Mouse (Mus musculus): Measurements from ENCODE around the gene Gzme. TPM values are rescaled to one million over a fixed set of nuclear protein-coding genes. Genes with fewer than 3 reads are reported as not detected.

Gene Gzme
- polyA plus RNA-seq, 1 experiment, result 0.60 TPM

DNA sequence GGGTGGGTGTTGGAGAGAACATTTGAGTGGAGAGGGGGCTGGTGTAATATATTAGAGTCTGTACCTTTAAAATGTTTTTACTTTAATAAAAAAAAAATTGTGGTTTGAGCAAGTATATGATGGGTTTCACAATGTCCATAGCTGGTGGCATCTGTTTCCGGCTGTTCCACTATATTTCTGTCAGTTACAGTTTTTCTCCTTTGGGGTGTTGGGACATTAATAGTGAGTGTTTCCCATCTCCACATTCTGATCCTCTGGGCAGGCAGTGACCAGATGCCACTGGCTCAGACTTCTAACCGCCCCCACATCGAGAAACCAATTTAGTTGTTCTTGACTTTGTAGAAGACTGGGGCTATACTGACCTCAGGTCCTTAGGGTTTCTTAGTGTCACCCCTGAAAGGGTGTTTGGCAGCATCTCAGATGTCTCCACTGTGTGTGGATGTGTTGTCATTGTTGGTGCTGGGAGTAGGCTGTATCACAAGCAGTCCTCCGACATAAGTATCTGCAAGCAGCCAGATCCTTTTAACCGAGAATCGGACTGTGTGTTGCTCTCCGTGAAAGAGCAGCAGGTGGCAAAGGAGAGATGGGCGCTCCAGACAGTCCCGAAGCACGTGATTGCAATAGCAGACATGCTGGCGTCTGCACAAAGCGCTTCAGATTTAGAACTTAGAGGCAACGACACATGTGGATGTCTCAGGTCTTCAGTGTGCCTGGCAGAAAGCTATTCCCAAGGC is 14.8 kb downstream of the Gzme start:
- Histone ChIP-seq H3K27ac (ENCODE audit: insufficient read depth, low read depth, low read length) (peak overlapping the region; percentile 74), H3K4me3 (ENCODE audit: insufficient read depth, low read length) (peak overlapping the region; percentile 34), H3K4me1 (ENCODE audit: control insufficient read depth, insufficient read depth, low read length) (peaks cover 14% of the 10 kb centered on the region)
- TF ChIP-seq CTCF (IDR thresholded peaks at IDR 0.05; ENCODE audit: low read depth, low read length) (no peak), POLR2A (IDR thresholded peaks at IDR 0.05; ENCODE audit: borderline replicate concordance, low read depth, low read length) (no peak)

DNA sequence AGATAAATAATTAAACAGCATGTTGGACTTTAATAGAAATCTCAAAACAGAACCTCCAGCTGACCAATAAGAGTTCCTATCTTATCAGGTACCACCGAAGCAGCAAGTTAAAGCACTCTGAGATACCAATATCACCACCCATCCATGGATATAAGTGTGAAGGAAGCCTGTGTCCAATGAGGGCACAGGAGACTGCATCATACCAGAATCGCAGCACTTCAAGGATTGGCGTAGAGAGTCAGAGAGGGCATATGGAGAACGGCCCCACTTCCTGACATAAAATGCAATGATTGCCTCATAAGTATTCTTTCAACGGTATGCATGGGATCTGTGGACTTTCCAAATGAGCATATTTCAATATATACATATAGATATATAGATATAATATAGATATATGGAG is 15.4 kb downstream of the Gzme start:
- peak overlapping the region; percentile 63 for H3K27ac ChIP-seq (ENCODE audit: insufficient read depth, low read depth, low read length)
- TF ChIP-seq CTCF (IDR thresholded peaks at IDR 0.05; ENCODE audit: low read depth, low read length) (no peak), POLR2A (IDR thresholded peaks at IDR 0.05; ENCODE audit: borderline replicate concordance, low read depth, low read length) (no peak)
- no peak overlapping the region for H3K4me3 ChIP-seq (ENCODE audit: insufficient read depth, low read length)
- peaks cover 14% of the 10 kb centered on the region for H3K4me1 ChIP-seq (ENCODE audit: control insufficient read depth, insufficient read depth, low read length)

DNA sequence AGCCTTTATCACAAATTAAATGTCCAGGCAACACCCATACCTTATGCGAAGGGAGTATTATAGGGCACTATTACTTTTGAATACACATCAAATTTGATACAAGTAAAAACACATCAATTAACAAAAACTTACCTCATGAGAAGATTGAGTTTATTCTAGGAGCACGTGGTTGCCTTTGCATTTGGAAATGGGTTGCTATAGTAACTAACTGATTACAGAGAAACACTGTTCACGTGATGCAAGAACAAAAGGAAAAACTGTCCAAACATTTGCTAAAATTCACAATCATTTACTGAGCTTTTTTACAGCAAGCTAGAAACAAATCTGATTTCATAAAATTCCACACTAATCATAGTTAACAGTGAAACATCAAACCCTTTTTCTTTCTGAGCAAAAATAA is 17.0 kb downstream of the Gzme start:
- H3K4me3 ChIP-seq (ENCODE audit: insufficient read depth, low read length), result no peak overlapping the region
- peaks cover 14% of the 10 kb centered on the region for H3K4me1 ChIP-seq (ENCODE audit: control insufficient read depth, insufficient read depth, low read length)
- no peak overlapping the region for H3K27ac ChIP-seq (ENCODE audit: insufficient read depth, low read depth, low read length)
- TF ChIP-seq CTCF (IDR thresholded peaks at IDR 0.05; ENCODE audit: low read depth, low read length), result no peak
- TF ChIP-seq POLR2A (IDR thresholded peaks at IDR 0.05; ENCODE audit: borderline replicate concordance, low read depth, low read length), result no peak

- TF ChIP-seq CTCF (IDR thresholded peaks at IDR 0.05; ENCODE audit: low read depth, low read length) (no peak), POLR2A (IDR thresholded peaks at IDR 0.05; ENCODE audit: borderline replicate concordance, low read depth, low read length) (no peak)
- Histone ChIP-seq H3K4me3 (ENCODE audit: insufficient read depth, low read length) (no peak within 1 kb of the TSS), H3K4me1 (ENCODE audit: control insufficient read depth, insufficient read depth, low read length) (peaks cover 14% of the 10 kb centered on the region), H3K27ac (ENCODE audit: insufficient read depth, low read depth, low read length) (no peak within 1 kb of the TSS)
Measured at GRCm38 (mm10) chr14:56102386-56102785, 18.0 kb downstream of the Gzme start, which contains the start of gene Ctsg. Gene Ctsg, minus strand, starts transcription at chr14:56102574.

DNA sequence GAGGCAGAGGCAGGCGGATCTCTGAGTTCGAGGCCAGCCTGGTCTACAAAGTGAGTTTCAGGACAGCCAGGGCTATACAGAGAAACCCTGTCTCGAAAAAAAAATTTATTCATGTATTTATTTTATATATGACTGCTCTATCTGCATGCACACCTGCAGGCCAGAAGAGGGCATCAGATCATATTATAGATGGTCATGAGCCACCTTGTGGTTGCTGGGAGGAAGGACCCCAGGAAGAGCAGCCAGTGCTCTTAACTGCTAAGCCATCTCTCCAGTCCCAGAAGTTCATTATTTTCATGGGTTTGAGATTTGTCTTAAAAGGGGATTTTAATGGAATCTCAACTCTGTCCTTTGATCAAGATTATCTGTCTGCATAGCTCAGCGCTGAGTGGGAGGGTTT is 21.5 kb downstream of the Gzme start:
- H3K4me1 ChIP-seq (ENCODE audit: control insufficient read depth, insufficient read depth, low read length), result peaks cover 4% of the 10 kb centered on the region
- no peak overlapping the region for H3K4me3 ChIP-seq (ENCODE audit: insufficient read depth, low read length)
- TF ChIP-seq POLR2A (IDR thresholded peaks at IDR 0.05; ENCODE audit: borderline replicate concordance, low read depth, low read length) (no peak), CTCF (IDR thresholded peaks at IDR 0.05; ENCODE audit: low read depth, low read length) (peak; percentile 64)
- H3K27ac ChIP-seq (ENCODE audit: insufficient read depth, low read depth, low read length), result no peak overlapping the region

GRCm38 (mm10) chr14:56097597-56097996 is 22.8 kb downstream of the Gzme start:
- no peak overlapping the region for H3K27ac ChIP-seq (ENCODE audit: insufficient read depth, low read depth, low read length)
- peaks cover 4% of the 10 kb centered on the region for H3K4me1 ChIP-seq (ENCODE audit: control insufficient read depth, insufficient read depth, low read length)
- TF ChIP-seq POLR2A (IDR thresholded peaks at IDR 0.05; ENCODE audit: borderline replicate concordance, low read depth, low read length) (no peak), CTCF (IDR thresholded peaks at IDR 0.05; ENCODE audit: low read depth, low read length) (no peak)
- H3K4me3 ChIP-seq (ENCODE audit: insufficient read depth, low read length), result no peak overlapping the region

DNA sequence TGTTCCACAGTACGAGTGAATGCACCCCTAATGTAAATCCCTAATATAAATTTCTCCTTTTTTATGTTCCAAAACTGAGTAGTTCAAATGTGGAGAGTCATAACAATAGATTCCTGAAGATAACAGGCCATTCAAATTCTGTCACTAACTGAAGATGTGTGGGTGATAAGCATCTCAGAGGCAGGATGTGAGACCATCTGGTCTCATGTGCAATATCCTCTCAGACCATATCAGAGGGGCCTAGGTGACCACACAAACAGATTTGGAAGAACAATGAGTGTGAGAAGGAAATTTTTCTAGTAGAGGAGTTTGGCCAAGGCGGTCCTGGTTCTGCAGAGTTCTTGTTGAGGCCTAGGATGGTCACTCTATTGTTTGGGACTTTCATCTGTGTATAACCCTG is 27.1 kb downstream of the Gzme start:
- Histone ChIP-seq H3K4me3 (ENCODE audit: insufficient read depth, low read length) (no peak overlapping the region), H3K4me1 (ENCODE audit: control insufficient read depth, insufficient read depth, low read length) (no peaks in the 10 kb centered on the region), H3K27ac (ENCODE audit: insufficient read depth, low read depth, low read length) (no peak overlapping the region)
- no peak for TF ChIP-seq CTCF (IDR thresholded peaks at IDR 0.05; ENCODE audit: low read depth, low read length)
- TF ChIP-seq POLR2A (IDR thresholded peaks at IDR 0.05; ENCODE audit: borderline replicate concordance, low read depth, low read length), result no peak

DNA sequence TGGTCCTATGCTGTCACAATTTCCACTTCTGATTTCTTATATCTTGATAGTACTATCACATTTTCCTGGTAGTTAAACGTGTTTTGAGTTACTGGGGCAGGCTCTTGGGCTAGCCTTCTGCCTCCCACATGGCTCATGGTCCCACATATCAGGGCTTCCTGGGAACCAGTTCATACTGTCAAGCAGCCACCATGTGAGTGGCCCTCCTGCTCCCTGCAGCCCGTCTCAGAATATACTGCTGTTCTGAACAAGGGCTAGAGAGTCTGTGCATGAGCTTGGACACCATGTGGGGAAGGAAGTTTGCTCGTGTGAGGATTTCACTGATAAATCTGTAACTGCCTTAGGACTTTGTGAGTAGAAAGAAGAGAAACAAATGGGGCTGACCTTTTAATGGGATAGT is 33.7 kb downstream of the Gzme start:
- no peak for TF ChIP-seq POLR2A (IDR thresholded peaks at IDR 0.05; ENCODE audit: borderline replicate concordance, low read depth, low read length)
- no peak for TF ChIP-seq CTCF (IDR thresholded peaks at IDR 0.05; ENCODE audit: low read depth, low read length)
- H3K4me3 ChIP-seq (ENCODE audit: insufficient read depth, low read length), result no peak overlapping the region
- H3K4me1 ChIP-seq (ENCODE audit: control insufficient read depth, insufficient read depth, low read length), result no peaks in the 10 kb centered on the region
- H3K27ac ChIP-seq (ENCODE audit: insufficient read depth, low read depth, low read length), result no peak overlapping the region

DNA sequence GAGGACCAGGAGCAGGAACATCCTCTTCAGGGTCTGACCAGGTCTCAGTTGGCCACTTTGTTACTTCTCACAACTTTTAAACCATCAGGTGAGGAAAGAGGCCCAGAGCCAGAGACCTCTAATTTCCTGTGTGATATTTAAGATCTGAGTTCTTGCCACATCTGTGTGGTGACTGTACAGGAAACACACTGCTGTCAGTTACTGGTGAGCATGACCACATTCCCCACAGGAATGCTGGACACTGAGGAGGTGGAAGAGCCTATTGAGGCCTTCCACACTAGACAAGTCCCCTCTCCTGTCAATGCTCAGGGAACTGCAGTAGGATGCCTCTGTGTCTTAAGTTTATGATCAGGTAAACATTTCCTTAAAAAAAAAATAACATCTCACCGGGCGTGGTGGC is 35.3 kb downstream of the Gzme start, which contains the start of gene Mcpt8:
Gene Mcpt8 (minus strand): TSS at position 107 of the 400 bp plus-strand sequence.
- H3K4me3 ChIP-seq (ENCODE audit: insufficient read depth, low read length), result no peak within 1 kb of the TSS
- H3K4me1 ChIP-seq (ENCODE audit: control insufficient read depth, insufficient read depth, low read length), result no peaks in the 10 kb centered on the region
- H3K27ac ChIP-seq (ENCODE audit: insufficient read depth, low read depth, low read length), result no peak within 1 kb of the TSS
- TF ChIP-seq CTCF (IDR thresholded peaks at IDR 0.05; ENCODE audit: low read depth, low read length) (no peak), POLR2A (IDR thresholded peaks at IDR 0.05; ENCODE audit: borderline replicate concordance, low read depth, low read length) (no peak)

DNA sequence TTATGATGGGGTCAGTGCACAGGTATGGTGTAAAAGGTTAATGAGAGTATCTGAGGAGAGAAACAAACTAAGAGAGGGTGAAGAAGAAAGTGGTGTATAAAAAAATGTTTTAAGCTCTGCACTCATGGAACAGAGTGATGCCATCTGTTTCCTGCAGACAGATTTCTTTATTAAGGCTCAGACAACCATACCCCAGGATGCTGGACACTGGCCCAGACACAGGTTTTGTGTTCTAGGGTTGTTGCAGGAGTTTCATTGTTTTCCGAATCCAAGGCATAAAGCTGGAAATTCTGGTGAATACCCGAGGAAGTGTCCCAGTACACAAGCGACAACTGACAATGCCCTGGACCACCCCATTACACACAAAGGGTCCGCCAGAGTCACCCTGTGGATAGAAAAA is 38.4 kb downstream of the Gzme start:
- H3K27ac ChIP-seq (ENCODE audit: insufficient read depth, low read depth, low read length), result no peak overlapping the region
- TF ChIP-seq CTCF (IDR thresholded peaks at IDR 0.05; ENCODE audit: low read depth, low read length) (no peak), POLR2A (IDR thresholded peaks at IDR 0.05; ENCODE audit: borderline replicate concordance, low read depth, low read length) (no peak)
- H3K4me1 ChIP-seq (ENCODE audit: control insufficient read depth, insufficient read depth, low read length), result no peaks in the 10 kb centered on the region
- no peak overlapping the region for H3K4me3 ChIP-seq (ENCODE audit: insufficient read depth, low read length)

Other genes with a start within 250 kb of the Gzme start
- 0.16 TPM in 1 of 2 replicates, not detected in the other for gene Cbln3, start 236.2 kb downstream of the Gzme start, polyA plus RNA-seq (2012; ENCODE audit: insufficient read depth, insufficient read length, missing spikeins)
- 26.8 and 28.9 TPM in 2 replicates for gene Khnyn, start 235.7 kb downstream of the Gzme start, polyA plus RNA-seq (2012; ENCODE audit: insufficient read depth, insufficient read length, missing spikeins)
- 2.0 and 3.2 TPM in 2 replicates for gene Sdr39u1, start 220.3 kb downstream of the Gzme start, polyA plus RNA-seq (2012; ENCODE audit: insufficient read depth, insufficient read length, missing spikeins)
- not detected in 2 replicates for gene Cma1, start 175.9 kb downstream of the Gzme start, polyA plus RNA-seq (2012; ENCODE audit: insufficient read depth, insufficient read length, missing spikeins)
- gene Cma2, start 169.6 kb downstream of the Gzme start, polyA plus RNA-seq (2012; ENCODE audit: insufficient read depth, insufficient read length, missing spikeins), result not detected in 2 replicates
- gene Mcpt1, start 102.7 kb downstream of the Gzme start, polyA plus RNA-seq (2012; ENCODE audit: insufficient read depth, insufficient read length, missing spikeins), result not detected in 2 replicates
- gene Mcpt9, start 90.1 kb downstream of the Gzme start, polyA plus RNA-seq (2012; ENCODE audit: insufficient read depth, insufficient read length, missing spikeins), result not detected in 2 replicates
- gene Mcpt2, start 78.6 kb downstream of the Gzme start, polyA plus RNA-seq (2012; ENCODE audit: insufficient read depth, insufficient read length, missing spikeins), result not detected in 2 replicates
- not detected in 2 replicates for gene Mcpt4, start 58.3 kb downstream of the Gzme start, polyA plus RNA-seq (2012; ENCODE audit: insufficient read depth, insufficient read length, missing spikeins)
- gene Mcpt8, start 35.4 kb downstream of the Gzme start, polyA plus RNA-seq (2012; ENCODE audit: insufficient read depth, insufficient read length, missing spikeins), result 0.67 TPM in 1 of 2 replicates, not detected in the other
- gene Ctsg, start 18.1 kb downstream of the Gzme start, polyA plus RNA-seq (2012; ENCODE audit: insufficient read depth, insufficient read length, missing spikeins), result not detected in 2 replicates
- not detected in 2 replicates for gene Gzmd, start 12.0 kb upstream of the Gzme start, polyA plus RNA-seq (2012; ENCODE audit: insufficient read depth, insufficient read length, missing spikeins)
- not detected in 2 replicates for gene Gzmg, start 39.0 kb upstream of the Gzme start, polyA plus RNA-seq (2012; ENCODE audit: insufficient read depth, insufficient read length, missing spikeins)
- not detected in 2 replicates for gene Gzmn, start 54.0 kb upstream of the Gzme start, polyA plus RNA-seq (2012; ENCODE audit: insufficient read depth, insufficient read length, missing spikeins)
- gene Gzmf, start 90.8 kb upstream of the Gzme start, polyA plus RNA-seq (2012; ENCODE audit: insufficient read depth, insufficient read length, missing spikeins), result not detected in 2 replicates
- not detected in 2 replicates for gene Gzmc, start 114.0 kb upstream of the Gzme start, polyA plus RNA-seq (2012; ENCODE audit: insufficient read depth, insufficient read length, missing spikeins)
- not detected in 2 replicates for gene Gzmb, start 141.6 kb upstream of the Gzme start, polyA plus RNA-seq (2012; ENCODE audit: insufficient read depth, insufficient read length, missing spikeins)
- not detected in 2 replicates for gene Atp12a, start 244.4 kb upstream of the Gzme start, polyA plus RNA-seq (2012; ENCODE audit: insufficient read depth, insufficient read length, missing spikeins)